Comparison of ENCODE assay signal across 10 mouse cellular contexts in the genomic region with DNA sequence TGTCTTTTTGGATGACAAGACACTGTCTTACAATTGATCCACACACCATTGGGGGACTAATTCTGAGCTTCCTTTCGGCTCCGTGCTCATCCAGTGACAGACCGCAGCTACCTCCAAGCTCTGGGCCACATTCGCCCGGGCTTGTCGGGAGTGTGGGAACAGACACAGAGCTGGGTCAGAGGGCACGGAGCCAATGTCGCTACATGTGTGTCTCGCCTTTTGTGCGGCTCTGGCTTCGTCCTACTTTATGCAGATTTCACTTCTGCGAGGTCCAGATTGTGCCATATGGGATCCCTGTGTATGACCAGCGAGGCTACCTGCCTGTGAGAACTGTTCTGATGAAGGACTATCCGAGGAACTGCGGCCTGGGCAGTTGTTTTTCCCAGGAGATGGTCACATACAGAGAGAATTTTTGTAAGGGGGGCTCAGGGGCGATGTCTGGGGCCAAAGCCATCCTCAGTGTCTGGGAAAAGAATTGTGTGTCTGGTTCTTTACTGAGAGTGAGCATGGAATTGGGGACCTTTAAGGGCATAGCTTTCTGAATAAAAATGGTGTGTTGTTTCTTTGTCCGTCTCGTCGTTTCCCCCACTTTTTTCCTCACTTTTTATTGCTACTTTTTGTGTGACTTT.
DNase-seq lines count a peak whose midpoint lies in the region; ATAC-seq and TF ChIP-seq lines count a peak whose summit lies in the region.
"Had no signal": no experiment of that assay in that cellular context is flagged by ENCODE, and none has a peak within 500 bp of the region (broad histone marks: within the 10 kb centered on the region; RNA-seq: fewer than 3 reads in every experiment).

No protein-coding gene starts in this region.

- no peak for TF ChIP-seq CTCF in midbrain, postnatal 0 days (IDR thresholded peaks at IDR 0.05)
- no peak for TF ChIP-seq CTCF in thymus, adult 2 months (IDR thresholded peaks at IDR 0.05; ENCODE audit: borderline replicate concordance, control insufficient read depth, extremely low read depth, insufficient read depth, low read length, poor library complexity)

- no peaks in the 10 kb centered on the region for H3K9me3 ChIP-seq in forebrain, embryonic 16.5 days (ENCODE audit: control insufficient read depth, low read length)
- no peaks in the 10 kb centered on the region for H3K9me3 ChIP-seq in midbrain, postnatal 0 days (ENCODE audit: low read length)

- WGBS in forebrain, embryonic 16.5 days, result 57% methylated on average over 19 of the region's 19 CpGs
- 62% methylated on average over 19 of the region's 19 CpGs for WGBS in midbrain, postnatal 0 days
- 90% methylated on average over 19 of the region's 19 CpGs for WGBS in thymus, adult 2 months

- TF ChIP-seq POLR2A in thymus, adult 2 months (IDR thresholded peaks at IDR 0.05; ENCODE audit: control insufficient read depth, extremely low read depth, insufficient read depth, low read length, poor library complexity), result no peak

- intact Hi-C loops in gastrocnemius, postnatal 14 days (cut with DNase I; ENCODE audit: low total_unique reads), result no loop called here

- DNase-seq in gastrocnemius, postnatal 14 days, result peak; percentile 4
- DNase-seq in gastrocnemius, postnatal 25 days, result no peak
- peak; percentile 61 for DNase-seq in cerebellum, adult 8-10 months
- DNase-seq in midbrain, postnatal 0 days (ENCODE audit: low spot score), result peak; percentile 88
- no peak for DNase-seq in adrenal gland, postnatal 36 days
- DNase-seq in B cell, adult 2 months, result no peak
- no peak for DNase-seq in thymus, adult 2 months
- DNase-seq: thymus, postnatal 36 days had no signal

- H3K9ac ChIP-seq in forebrain, embryonic 16.5 days (replicated peaks; ENCODE audit: low read depth, low read length), result 0 out of 2 replicates have a peak overlapping the region, but pooled peaks have one; percentile 13
- H3K9ac ChIP-seq in midbrain, postnatal 0 days (replicated peaks; ENCODE audit: low read length, poor library complexity, severe bottlenecking), result no peak overlapping the region

- H3K4me3 ChIP-seq in forebrain, embryonic 16.5 days (replicated peaks; ENCODE audit: low read length), result no peak overlapping the region
- no peak overlapping the region for H3K4me3 ChIP-seq in midbrain, postnatal 0 days (ENCODE audit: low read depth, low read length)
- no peak overlapping the region for H3K4me3 ChIP-seq in thymus, adult 2 months (ENCODE audit: control insufficient read depth, insufficient read depth, low read length)
- H3K4me3 ChIP-seq: myocyte had no signal

- H3K4me1 ChIP-seq in forebrain, embryonic 16.5 days (replicated peaks; ENCODE audit: control insufficient read depth, insufficient read depth, low read length), result peaks cover 2% of the 10 kb centered on the region
- peaks cover 2% of the 10 kb centered on the region; the same call in 1 of the 2 replicates for H3K4me1 ChIP-seq in midbrain, postnatal 0 days (ENCODE audit: insufficient read depth, low read length)
- no peaks in the 10 kb centered on the region for H3K4me1 ChIP-seq in thymus, adult 2 months (replicated peaks; ENCODE audit: control insufficient read depth, insufficient read depth, low read length)

- no peak overlapping the region; the same call in 1 of the 2 replicates for H3K27ac ChIP-seq in forebrain, embryonic 16.5 days (ENCODE audit: low read length)
- no peak overlapping the region for H3K27ac ChIP-seq in midbrain, postnatal 0 days (ENCODE audit: low read depth, low read length)
- H3K27ac ChIP-seq in thymus, adult 2 months (ENCODE audit: control insufficient read depth, insufficient read depth, low read length), result no peak overlapping the region

- H3K4me2 ChIP-seq in forebrain, embryonic 16.5 days (ENCODE audit: low read length), result peak overlapping the region; percentile 39
- peak overlapping the region; percentile 24; the same call in 1 of the 2 replicates for H3K4me2 ChIP-seq in midbrain, postnatal 0 days (ENCODE audit: low read depth, low read length, poor library complexity, severe bottlenecking)

- no peaks in the 10 kb centered on the region for H3K27me3 ChIP-seq in forebrain, embryonic 16.5 days (replicated peaks; ENCODE audit: control insufficient read depth, insufficient read depth, low read length)
- no peaks in the 10 kb centered on the region for H3K27me3 ChIP-seq in midbrain, postnatal 0 days (ENCODE audit: insufficient read depth, low read length)
- no peaks in the 10 kb centered on the region for H3K27me3 ChIP-seq in thymus, adult 2 months (ENCODE audit: control insufficient read depth, insufficient read depth, low read length)

- H3K36me3 ChIP-seq in forebrain, embryonic 16.5 days (ENCODE audit: control insufficient read depth, insufficient read depth), result no peaks in the 10 kb centered on the region
- H3K36me3 ChIP-seq in midbrain, postnatal 0 days (ENCODE audit: insufficient read depth, low read length), result no peaks in the 10 kb centered on the region
- H3K36me3 ChIP-seq in thymus, adult 2 months (ENCODE audit: control insufficient read depth, insufficient read depth, low read length), result no peaks in the 10 kb centered on the region

- peak; percentile 86 for ATAC-seq in forebrain, embryonic 16.5 days
- peak; percentile 83 for ATAC-seq in midbrain, postnatal 0 days (ENCODE audit: low FRiP score)

Comparison
In these comparisons a context has a peak if more than half of its experiments do, and no peak if none do; other contexts are left out.
1. DNase-seq: peak in gastrocnemius, postnatal 14 days (single experiment), cerebellum, adult 8-10 months (single experiment) and midbrain, postnatal 0 days (single experiment); none in gastrocnemius, postnatal 25 days (single experiment), adrenal gland, postnatal 36 days (0 of 2), B cell, adult 2 months (0 of 2) and thymus, adult 2 months (single experiment).